Mouse (Mus musculus) G1E-ER4 (cell line): Measurements from ENCODE around the gene Tmod1. TPM values are rescaled to one million over a fixed set of nuclear protein-coding genes. Genes with fewer than 3 reads are reported as not detected.

Experiments
- GATA1 ChIP-seq: IDR thresholded peaks from one replicate; pipeline ENCODE4 v1.8.0; 2012; ENCODE audit warnings: low read length, inconsistent platforms
- polyA plus RNA-seq: library from polyadenylated mRNA; stranded (reverse); fragments of >175 nt; gene quantifications from 2 replicates; pipeline ENCODE4 v1.2.3, GENCODE M21; 2012

Gene Tmod1
- polyA plus RNA-seq, 1 experiment, result 2.1 TPM

GRCm38 (mm10) chr4:46041761-46042504 is 3.2 kb downstream of the Tmod1 start:
- TF ChIP-seq GATA1, result no peak

DNA sequence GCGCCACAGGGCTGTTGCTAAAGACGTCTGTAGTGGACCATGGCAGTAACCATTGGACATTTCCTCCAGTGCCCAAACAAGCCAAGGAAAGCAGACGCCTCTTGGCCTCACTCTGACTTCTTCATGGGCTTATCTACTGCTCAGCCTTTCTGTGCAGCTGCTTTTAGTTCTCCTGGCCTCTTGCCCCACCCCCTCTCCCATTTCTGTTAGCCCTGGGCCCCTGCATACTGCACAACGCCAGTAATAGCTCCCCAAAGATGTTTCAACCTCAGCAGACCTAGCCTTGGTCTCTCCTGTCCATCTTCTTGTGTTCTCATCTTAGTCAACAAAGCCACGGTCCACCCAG is 3.7 kb downstream of the Tmod1 start:
- no peak for TF ChIP-seq GATA1

GRCm38 (mm10) chr4:46043361-46043760 is 4.6 kb downstream of the Tmod1 start:
- no peak for TF ChIP-seq GATA1

DNA sequence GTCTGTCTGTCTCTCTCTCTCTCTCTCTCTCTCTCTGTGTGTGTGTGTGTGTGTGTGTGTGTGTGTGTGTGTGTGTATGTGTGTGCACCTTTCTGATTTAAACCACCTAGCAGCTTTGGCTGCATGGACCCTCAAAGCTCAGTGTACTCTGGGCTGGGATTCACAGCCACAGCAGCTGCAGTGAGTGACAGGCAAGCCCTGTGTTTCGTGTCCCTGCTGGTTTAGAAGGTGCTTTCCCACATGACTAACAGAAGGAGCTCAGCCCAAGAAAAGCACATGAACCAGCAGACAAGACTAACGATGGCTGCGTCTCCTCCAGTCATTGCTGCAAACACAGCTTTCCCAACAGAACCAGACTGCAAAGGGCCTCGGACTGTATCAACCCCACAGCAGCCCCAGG is 9.2 kb downstream of the Tmod1 start:
- TF ChIP-seq GATA1, result no peak

GRCm38 (mm10) chr4:46048418-46048817 is 9.7 kb downstream of the Tmod1 start:
- TF ChIP-seq GATA1, result no peak

DNA sequence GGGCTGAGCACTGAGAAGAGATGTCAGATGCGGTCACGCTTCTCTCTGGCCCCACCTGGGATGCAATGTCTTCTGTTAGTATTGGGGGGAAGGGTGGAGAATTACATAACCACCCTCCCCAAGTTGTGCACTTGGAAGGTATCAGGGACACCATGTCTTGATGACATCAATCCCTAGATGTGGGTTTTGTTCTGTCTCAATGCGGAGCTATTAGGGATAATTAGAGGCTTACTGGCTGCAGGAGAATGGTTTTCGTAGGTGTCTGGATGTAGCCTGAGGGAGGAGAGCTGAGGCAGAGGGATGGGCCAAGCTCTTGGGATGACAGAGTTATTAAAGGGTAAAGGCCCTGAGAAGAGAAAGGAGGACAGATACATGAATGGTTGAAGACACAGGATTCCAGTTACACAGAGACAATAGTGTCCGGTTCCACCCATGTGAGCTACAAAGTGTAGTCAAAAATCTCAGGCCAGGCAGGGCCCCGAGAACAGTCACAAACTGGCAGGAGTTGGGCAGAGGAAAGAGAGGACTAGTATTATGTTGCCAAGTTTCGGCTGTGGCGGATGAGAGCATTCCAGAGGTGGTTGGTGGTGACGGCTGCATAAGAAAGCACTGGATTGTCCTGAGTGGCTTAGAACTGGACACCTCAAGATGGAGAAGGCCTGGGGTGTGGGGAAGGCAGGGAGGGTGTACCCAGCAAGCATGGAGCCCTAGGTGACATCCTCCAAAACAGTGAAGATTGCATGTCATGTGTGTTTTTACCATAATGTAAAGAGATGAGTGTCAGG is 14.8 kb downstream of the Tmod1 start:
- no peak for TF ChIP-seq GATA1

DNA sequence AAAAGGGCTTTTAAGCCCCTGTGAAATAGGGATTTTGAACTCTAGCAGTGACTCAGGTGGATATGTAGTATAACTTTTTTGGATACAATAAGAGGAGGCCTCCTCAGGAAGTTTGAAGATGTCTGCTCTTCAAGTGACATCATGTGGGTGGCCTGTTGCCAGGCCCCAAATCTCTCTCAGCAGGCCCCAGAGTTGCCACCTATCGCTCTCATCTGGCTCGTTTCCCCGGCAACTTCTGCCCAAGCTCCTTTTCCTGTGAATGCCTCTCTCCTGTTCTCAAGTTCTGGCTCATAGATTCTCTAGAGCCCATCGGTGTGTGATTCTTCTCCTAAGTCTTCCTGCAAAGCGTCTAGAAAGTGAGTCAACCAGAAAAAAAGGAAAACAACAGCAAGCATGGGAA is 17.4 kb downstream of the Tmod1 start:
- TF ChIP-seq GATA1, result no peak

DNA sequence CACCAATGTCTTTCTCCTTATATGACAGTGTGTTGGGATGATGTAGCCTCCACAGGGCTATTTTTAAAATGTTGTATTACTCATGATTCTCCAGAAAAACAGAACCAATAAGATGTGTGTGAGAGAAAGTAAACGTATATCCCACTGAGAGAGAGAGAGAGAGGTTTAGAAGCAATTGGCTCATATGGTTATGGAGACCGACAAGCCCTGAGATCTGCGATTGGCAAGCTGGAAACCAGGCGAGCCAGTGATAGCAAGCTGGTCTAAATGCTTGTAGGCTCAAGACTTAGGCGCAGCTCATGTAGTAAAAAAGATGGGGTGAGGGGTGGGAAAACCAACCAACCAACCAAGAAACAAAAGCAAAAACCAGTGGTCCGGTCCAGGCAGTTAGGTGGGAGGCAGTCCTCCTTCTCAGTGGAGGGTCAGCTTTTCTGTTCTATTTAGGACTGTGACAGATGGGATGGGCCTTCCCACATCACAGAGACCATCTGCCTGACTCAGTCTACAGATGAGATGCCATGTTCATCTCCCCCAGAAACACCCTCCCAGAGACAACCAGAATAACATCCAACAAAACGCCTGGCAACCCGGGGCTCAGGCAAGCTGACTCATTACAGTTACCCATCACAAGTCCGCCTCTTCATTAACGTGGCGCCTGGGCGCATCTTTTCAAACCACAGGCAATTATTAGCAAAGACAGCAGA is 22.7 kb downstream of the Tmod1 start:
- TF ChIP-seq GATA1, result no peak

GRCm38 (mm10) chr4:46063841-46064240 is 25.1 kb downstream of the Tmod1 start:
- no peak for TF ChIP-seq GATA1

GRCm38 (mm10) chr4:46064263-46064662 is 25.5 kb downstream of the Tmod1 start:
- no peak for TF ChIP-seq GATA1

- no peak for TF ChIP-seq GATA1
These were observed 26.2 kb downstream of the Tmod1 start for GRCm38 (mm10) chr4:46064961-46065360.

GRCm38 (mm10) chr4:46065695-46066340 is 27.1 kb downstream of the Tmod1 start:
- TF ChIP-seq GATA1, result no peak

- no peak for TF ChIP-seq GATA1
These were observed 29.3 kb downstream of the Tmod1 start for GRCm38 (mm10) chr4:46068060-46068459.

DNA sequence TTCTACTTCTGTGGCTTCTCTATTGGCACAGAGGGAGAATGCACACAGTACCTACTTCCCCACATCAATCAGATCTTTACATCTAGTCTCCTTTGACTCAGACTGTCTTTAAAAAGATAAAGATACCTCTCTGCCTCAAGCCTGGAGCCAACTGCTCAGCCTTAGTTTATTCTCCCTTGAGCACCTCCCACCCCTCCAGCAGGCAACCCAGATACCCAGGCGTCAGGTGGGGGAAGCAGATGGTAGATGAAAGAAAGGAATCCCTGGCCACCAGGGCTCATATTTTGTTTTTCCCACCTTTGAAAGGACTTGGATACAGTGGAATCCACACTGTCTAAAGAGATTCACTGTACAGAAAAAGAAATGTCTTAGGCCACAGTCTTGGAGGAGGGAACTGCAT is 29.8 kb downstream of the Tmod1 start:
- no peak for TF ChIP-seq GATA1

DNA sequence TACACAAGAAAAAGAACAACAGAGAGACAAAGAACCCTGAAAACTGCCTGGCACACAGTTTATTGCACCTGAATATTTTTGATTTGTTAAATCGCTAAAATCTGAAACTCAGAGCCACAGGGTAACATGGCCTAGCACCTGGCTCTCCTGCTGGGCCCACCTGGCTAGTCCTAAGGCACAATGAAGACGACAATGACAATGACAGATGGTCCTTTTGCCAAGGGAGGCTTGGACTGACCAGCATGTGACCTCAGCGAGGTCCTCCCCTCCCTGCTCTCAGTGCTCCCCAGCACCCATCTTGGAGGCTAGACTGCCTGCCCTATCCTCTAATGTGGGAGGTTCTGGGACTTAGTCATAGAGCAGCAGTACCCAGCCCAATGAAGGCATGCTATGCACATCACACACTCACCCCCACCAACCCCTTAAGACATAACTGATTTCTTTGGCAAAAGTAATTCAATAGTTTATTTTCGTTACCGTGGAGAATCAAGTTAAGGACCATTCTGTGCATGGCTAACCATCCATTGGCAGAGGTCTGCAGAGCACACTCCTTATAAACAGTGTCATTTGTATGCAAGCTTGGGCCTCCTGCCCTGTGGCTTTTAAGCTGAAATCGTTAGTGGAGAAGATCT is 31.2 kb downstream of the Tmod1 start:
- no peak for TF ChIP-seq GATA1
